Mouse (Mus musculus): ENCODE measurements around the gene Col25a1.

GRCm38 (mm10) chr3:130430052-130430451, 298.8 kb downstream of the Col25a1 start:
- TF ChIP-seq CTCF (IDR thresholded peaks at IDR 0.05; ENCODE audit: low read depth): no peak
- TF ChIP-seq EP300 (IDR thresholded peaks at IDR 0.05; ENCODE audit: low read depth): no peak

Measured in liver, embryonic 14.5 days (tissue).